Mouse (Mus musculus): ENCODE results near the gene Ccdc27.

Ccdc27 gene

GRCm38 (mm10) chr4:154042577-154042976, at the start of gene Ccdc27:
Gene Ccdc27 (minus strand): TSS chr4:154042677.
- DNase-seq = no peak

GRCm38 (mm10) chr4:154091356-154091755, 48.9 kb upstream of the Ccdc27 start:
- no peak for DNase-seq

- no peak for DNase-seq
Measured at GRCm38 (mm10) chr4:154089205-154089604, 46.7 kb upstream of the Ccdc27 start.

GRCm38 (mm10) chr4:154086436-154086835, 44.0 kb upstream of the Ccdc27 start:
- no peak for DNase-seq

- DNase-seq = no peak
Measured at GRCm38 (mm10) chr4:154085856-154086255, 43.4 kb upstream of the Ccdc27 start.

GRCm38 (mm10) chr4:154081974-154082373, 39.5 kb upstream of the Ccdc27 start:
- DNase-seq = no peak

- peak; percentile 81 for DNase-seq
Measured at GRCm38 (mm10) chr4:154081021-154081420, 38.5 kb upstream of the Ccdc27 start.

- DNase-seq = no peak
Measured at GRCm38 (mm10) chr4:154080211-154080610, 37.7 kb upstream of the Ccdc27 start.

- no peak for DNase-seq
Measured at GRCm38 (mm10) chr4:154071941-154072340, 29.5 kb upstream of the Ccdc27 start.

- no peak for DNase-seq
Measured at GRCm38 (mm10) chr4:154071521-154071920, 29.0 kb upstream of the Ccdc27 start.

- DNase-seq = peak; percentile 53
Measured at GRCm38 (mm10) chr4:154070896-154071295, 28.4 kb upstream of the Ccdc27 start.

- peak; percentile 47 for DNase-seq
Measured at GRCm38 (mm10) chr4:154064827-154065773, 22.6 kb upstream of the Ccdc27 start.

GRCm38 (mm10) chr4:154057696-154058095, 15.2 kb upstream of the Ccdc27 start:
- DNase-seq = no peak

- DNase-seq = no peak
Measured at GRCm38 (mm10) chr4:154056661-154057060, 14.2 kb upstream of the Ccdc27 start.

GRCm38 (mm10) chr4:154056046-154056445, 13.6 kb upstream of the Ccdc27 start:
- DNase-seq = no peak

GRCm38 (mm10) chr4:154055482-154055881, 13.0 kb upstream of the Ccdc27 start:
- DNase-seq = no peak

- DNase-seq = no peak
Measured at GRCm38 (mm10) chr4:154053065-154053464, 10.6 kb upstream of the Ccdc27 start.

- DNase-seq = no peak
Measured at GRCm38 (mm10) chr4:154051401-154051800, 8.9 kb upstream of the Ccdc27 start.

GRCm38 (mm10) chr4:154045837-154046236, 3.4 kb upstream of the Ccdc27 start:
- no peak for DNase-seq

GRCm38 (mm10) chr4:154037123-154037522, 5.4 kb downstream of the Ccdc27 start:
- DNase-seq = no peak

- no peak for DNase-seq
Measured at GRCm38 (mm10) chr4:154028646-154029045, 13.8 kb downstream of the Ccdc27 start.

GRCm38 (mm10) chr4:154028066-154028465, 14.4 kb downstream of the Ccdc27 start:
- DNase-seq = no peak

- no peak for DNase-seq
Measured at GRCm38 (mm10) chr4:154026441-154026761, 16.1 kb downstream of the Ccdc27 start.

GRCm38 (mm10) chr4:154025641-154026440, 16.6 kb downstream of the Ccdc27 start, which contains the start of gene Smim1:
Gene Smim1 (minus strand): TSS chr4:154026230.
- DNase-seq = peak; percentile 95
